Mouse (Mus musculus): Measurements from ENCODE around the gene Zfp383. TPM values are rescaled to one million over a fixed set of nuclear protein-coding genes. Genes with fewer than 3 reads are reported as not detected.
"Not testable (repeated sequence)": the region's sequence is repeated elsewhere in the genome, so short reads cannot be mapped to it uniquely, and the experiment has no call there.

The Zfp383 gene
- polyA plus RNA-seq (2016; fragmentation: Nextera tagmentation; extraction: Ambion mirVana) = 6.6 and 7.6 TPM in 2 replicates

GRCm38 (mm10) chr7:29908130-29908950, at the start of gene Zfp383:
Gene Zfp383 (plus strand): TSS chr7:29908223.
- peak; percentile 85 for ATAC-seq (ENCODE audit: low FRiP score)
- no peaks in the 10 kb centered on the region for H3K27me3 ChIP-seq
- H3K9me3 ChIP-seq = no peaks in the 10 kb centered on the region

GRCm38 (mm10) chr7:29859532-29860517, 48.2 kb upstream of the Zfp383 start, which contains the start of gene Zfp420:
Gene Zfp420 (plus strand): TSS chr7:29859979.
- 7% methylated on average over 32 of the region's 32 CpGs for WGBS
- Histone ChIP-seq H3K27ac (peak within 1 kb of the TSS; percentile 68), H3K9ac (peak within 1 kb of the TSS; percentile 68), H3K9me3 (no peaks in the 10 kb centered on the region), H3K4me1 (peaks cover 9% of the 10 kb centered on the region), H3K4me3 (replicated peaks) (peak within 1 kb of the TSS; percentile 62), H3K27me3 (no peaks in the 10 kb centered on the region), H3K36me3 (replicated peaks) (peaks cover 4% of the 10 kb centered on the region; the same call in 1 of the 2 replicates), H3K4me2 (peak within 1 kb of the TSS; percentile 77)
- ATAC-seq (ENCODE audit: low FRiP score) = peak; percentile 98

More at GRCm38 (mm10) chr7:29908130-29908950, at the start of gene Zfp383:
- Histone ChIP-seq H3K4me3 (replicated peaks) (peak within 1 kb of the TSS; percentile 69), H3K4me2 (peak within 1 kb of the TSS; percentile 57), H3K27ac (peak within 1 kb of the TSS; percentile 97), H3K9ac (peak within 1 kb of the TSS; percentile 78), H3K4me1 (peaks cover 27% of the 10 kb centered on the region), H3K36me3 (replicated peaks) (peaks cover 18% of the 10 kb centered on the region)
- WGBS = 1% methylated on average over 33 of the region's 33 CpGs

- H3K27ac ChIP-seq = no peak overlapping the region
- no peak overlapping the region for H3K9ac ChIP-seq
- 87% methylated on average over 7 of the region's 7 CpGs for WGBS
- H3K4me3 ChIP-seq (replicated peaks) = no peak overlapping the region
- H3K9me3 ChIP-seq = no peaks in the 10 kb centered on the region
- no peaks in the 10 kb centered on the region for H3K27me3 ChIP-seq
- peaks cover 4% of the 10 kb centered on the region; the same call in 1 of the 2 replicates for H3K36me3 ChIP-seq (replicated peaks)
- no peak overlapping the region for H3K4me2 ChIP-seq
- peaks cover 9% of the 10 kb centered on the region for H3K4me1 ChIP-seq
- no peak for ATAC-seq (ENCODE audit: low FRiP score)
Observed at GRCm38 (mm10) chr7:29861660-29862059, 46.4 kb upstream of the Zfp383 start.

- H3K4me2 ChIP-seq = no peak overlapping the region
- H3K36me3 ChIP-seq (replicated peaks) = peaks cover 30% of the 10 kb centered on the region
- H3K27me3 ChIP-seq = no peaks in the 10 kb centered on the region
- ATAC-seq (ENCODE audit: low FRiP score) = no peak
- 96% methylated on average over 10 of the region's 10 CpGs for WGBS
- H3K27ac ChIP-seq = no peak overlapping the region
- H3K4me3 ChIP-seq (replicated peaks) = no peak overlapping the region
- H3K9me3 ChIP-seq = peaks cover 25% of the 10 kb centered on the region
- H3K9ac ChIP-seq = no peak overlapping the region
- no peaks in the 10 kb centered on the region for H3K4me1 ChIP-seq
Observed at GRCm38 (mm10) chr7:29874256-29874655, 33.8 kb upstream of the Zfp383 start.

- H3K36me3 ChIP-seq (replicated peaks) = peaks cover 30% of the 10 kb centered on the region
- ATAC-seq (ENCODE audit: low FRiP score) = not testable (repeated sequence)
Observed at GRCm38 (mm10) chr7:29877561-29877960, 30.5 kb upstream of the Zfp383 start.

GRCm38 (mm10) chr7:29880056-29880455, 28.0 kb upstream of the Zfp383 start:
- no peak for ATAC-seq (ENCODE audit: low FRiP score)
- peaks cover 19% of the 10 kb centered on the region for H3K9me3 ChIP-seq
- 57% methylated on average over 7 of the region's 7 CpGs for WGBS

More at GRCm38 (mm10) chr7:29877561-29877960, 30.5 kb upstream of the Zfp383 start:
- H3K27ac ChIP-seq; H3K9ac ChIP-seq; H3K27me3 ChIP-seq; H3K4me2 ChIP-seq; H3K4me3 ChIP-seq (replicated peaks); H3K4me1 ChIP-seq: not testable (repeated sequence)
- peaks cover 21% of the 10 kb centered on the region for H3K9me3 ChIP-seq
- 91% methylated on average over 9 of the region's 9 CpGs for WGBS

GRCm38 (mm10) chr7:29880916-29881315, 27.1 kb upstream of the Zfp383 start:
- H3K4me1 ChIP-seq = no peaks in the 10 kb centered on the region
- no peak overlapping the region for H3K4me3 ChIP-seq (replicated peaks)
- no peaks in the 10 kb centered on the region for H3K27me3 ChIP-seq
- H3K9me3 ChIP-seq = peaks cover 19% of the 10 kb centered on the region
- H3K36me3 ChIP-seq (replicated peaks) = peaks cover 11% of the 10 kb centered on the region
- no peak overlapping the region for H3K27ac ChIP-seq
- no peak for ATAC-seq (ENCODE audit: low FRiP score)
- no peak overlapping the region for H3K9ac ChIP-seq
- WGBS = 88% methylated on average over 7 of the region's 7 CpGs
- H3K4me2 ChIP-seq = no peak overlapping the region

More at GRCm38 (mm10) chr7:29880056-29880455, 28.0 kb upstream of the Zfp383 start:
- H3K4me3 ChIP-seq (replicated peaks) = no peak overlapping the region
- no peak overlapping the region for H3K9ac ChIP-seq
- H3K36me3 ChIP-seq (replicated peaks) = peaks cover 19% of the 10 kb centered on the region
- no peaks in the 10 kb centered on the region for H3K4me1 ChIP-seq
- H3K27me3 ChIP-seq = no peaks in the 10 kb centered on the region
- H3K4me2 ChIP-seq = no peak overlapping the region
- no peak overlapping the region for H3K27ac ChIP-seq

GRCm38 (mm10) chr7:29890501-29890900, 17.5 kb upstream of the Zfp383 start:
- WGBS = 95% methylated on average over 7 of the region's 7 CpGs
- Histone ChIP-seq H3K9me3 (peaks cover 43% of the 10 kb centered on the region), H3K36me3 (replicated peaks) (peaks cover 60% of the 10 kb centered on the region), H3K27ac (no peak overlapping the region), H3K27me3 (no peaks in the 10 kb centered on the region), H3K9ac (no peak overlapping the region), H3K4me2 (no peak overlapping the region), H3K4me1 (no peaks in the 10 kb centered on the region), H3K4me3 (replicated peaks) (no peak overlapping the region)
- ATAC-seq (ENCODE audit: low FRiP score) = no peak

GRCm38 (mm10) chr7:29892756-29893155, 15.3 kb upstream of the Zfp383 start:
- Histone ChIP-seq H3K36me3 (replicated peaks) (peaks cover 81% of the 10 kb centered on the region), H3K4me3 (replicated peaks) (no peak overlapping the region), H3K4me1 (no peaks in the 10 kb centered on the region), H3K9me3 (peaks cover 25% of the 10 kb centered on the region), H3K9ac (no peak overlapping the region), H3K4me2 (no peak overlapping the region), H3K27me3 (no peaks in the 10 kb centered on the region), H3K27ac (no peak overlapping the region)
- WGBS = 97% methylated on average over 4 of the region's 4 CpGs
- ATAC-seq (ENCODE audit: low FRiP score) = no peak

GRCm38 (mm10) chr7:29898351-29898750, 9.7 kb upstream of the Zfp383 start:
- no peaks in the 10 kb centered on the region for H3K27me3 ChIP-seq
- peaks cover 83% of the 10 kb centered on the region for H3K36me3 ChIP-seq (replicated peaks)

GRCm38 (mm10) chr7:29904101-29904500, 3.9 kb upstream of the Zfp383 start:
- no peaks in the 10 kb centered on the region for H3K9me3 ChIP-seq
- no peak overlapping the region for H3K4me2 ChIP-seq
- no peak overlapping the region for H3K9ac ChIP-seq
- no peak overlapping the region for H3K27ac ChIP-seq
- peaks cover 28% of the 10 kb centered on the region for H3K36me3 ChIP-seq (replicated peaks)
- no peak for ATAC-seq (ENCODE audit: low FRiP score)
- no peak overlapping the region for H3K4me3 ChIP-seq (replicated peaks)
- H3K27me3 ChIP-seq = no peaks in the 10 kb centered on the region
- 92% methylated on average over 4 of the region's 4 CpGs for WGBS
- H3K4me1 ChIP-seq = peaks cover 13% of the 10 kb centered on the region

More at GRCm38 (mm10) chr7:29898351-29898750, 9.7 kb upstream of the Zfp383 start:
- H3K9me3 ChIP-seq = peaks cover 28% of the 10 kb centered on the region
- H3K4me2 ChIP-seq = no peak overlapping the region
- ATAC-seq (ENCODE audit: low FRiP score) = no peak
- no peak overlapping the region for H3K9ac ChIP-seq
- H3K4me3 ChIP-seq (replicated peaks) = no peak overlapping the region
- H3K27ac ChIP-seq = no peak overlapping the region
- H3K4me1 ChIP-seq = no peaks in the 10 kb centered on the region
- 92% methylated on average over 4 of the region's 4 CpGs for WGBS

Data from forebrain, embryonic 12.5 days (tissue).